Mouse (Mus musculus): ENCODE measurements at regions not wholly inside any gene's neighbourhood (a gene's known extent, or its start where the extent isn't known, plus 50 kb on each side); places are given as distances from the start of the nearest gene placed in this dataset.

DNA sequence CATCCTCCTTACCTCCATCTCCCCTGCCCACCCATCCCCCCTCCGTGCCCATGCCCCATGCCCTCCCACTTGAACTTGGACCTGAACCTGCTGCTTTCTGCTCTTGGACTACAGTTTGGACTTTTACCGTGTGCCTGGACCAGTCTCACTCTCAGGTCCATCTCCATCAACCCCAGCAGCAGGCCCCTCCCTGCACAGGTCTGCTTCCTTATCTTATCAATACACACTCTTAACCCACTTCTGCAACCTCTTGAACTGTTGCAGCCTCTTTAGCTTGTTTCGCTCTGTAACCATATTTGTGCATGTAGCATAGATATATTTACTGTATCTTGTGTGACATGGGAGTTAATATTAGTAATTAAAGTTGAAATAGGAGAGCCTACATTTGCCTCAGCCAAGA is 457.8 kb upstream of the Kcnab2 start:
- Histone ChIP-seq H3K4me1 (ENCODE audit: control insufficient read depth, insufficient read depth, low read length) (no peaks in the 10 kb centered on the region), H3K36me3 (ENCODE audit: control insufficient read depth, insufficient read depth, low read length) (no peaks in the 10 kb centered on the region), H3K79me2 (ENCODE audit: control insufficient read depth, insufficient read depth, low read length) (no peaks in the 10 kb centered on the region), H3K4me3 (ENCODE audit: insufficient read depth, low read depth, low read length) (no peak overlapping the region), H3K27me3 (ENCODE audit: control insufficient read depth, insufficient read depth, low read length) (no peaks in the 10 kb centered on the region), H3K9ac (ENCODE audit: low read depth, low read length) (no peak overlapping the region), H3K27ac (replicated peaks; ENCODE audit: insufficient read depth, low read depth, low read length) (no peak overlapping the region)
- no peak for TF ChIP-seq POLR2A (IDR thresholded peaks at IDR 0.05; ENCODE audit: extremely low read depth, insufficient read depth, low read length)
- TF ChIP-seq CTCF (IDR thresholded peaks at IDR 0.05; ENCODE audit: low read depth, low read length), result no peak
- no peak for DNase-seq (ENCODE audit: extremely low read depth, low read depth, low spot score)
- WGBS, result 70% methylated on average over 3 of the region's 3 CpGs

DNA sequence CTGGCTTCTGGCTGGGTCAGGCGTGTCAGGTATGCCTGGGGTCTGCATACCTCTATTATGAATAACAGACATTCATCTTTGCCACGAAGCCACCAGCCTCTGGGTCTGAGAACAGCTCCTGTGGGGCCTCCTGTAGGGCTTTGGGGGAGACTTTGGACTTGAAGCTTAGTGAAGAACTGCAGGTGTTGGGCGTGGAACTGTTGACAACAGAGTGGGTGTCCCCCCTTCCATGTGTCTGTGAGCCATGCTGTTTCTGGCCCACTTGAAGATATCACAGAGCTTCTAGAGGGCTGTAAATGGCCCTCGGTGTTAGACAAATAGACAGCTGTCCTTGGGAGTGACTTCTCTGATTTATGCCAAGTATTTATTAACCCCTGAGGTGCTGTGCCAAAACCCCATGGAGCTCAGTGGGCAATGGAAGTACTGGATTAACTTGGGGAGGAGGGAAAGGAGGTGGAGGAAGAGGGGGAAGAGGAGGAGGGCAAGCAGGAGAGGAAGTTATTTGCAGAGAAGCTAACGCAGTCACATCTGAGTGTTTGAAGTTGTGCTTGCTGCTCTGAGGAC is 450.8 kb upstream of the Kcnab2 start:
- Histone ChIP-seq H3K27ac (replicated peaks; ENCODE audit: insufficient read depth, low read depth, low read length) (no peak overlapping the region), H3K9ac (ENCODE audit: low read depth, low read length) (no peak overlapping the region), H3K79me2 (ENCODE audit: control insufficient read depth, insufficient read depth, low read length) (no peaks in the 10 kb centered on the region), H3K4me1 (ENCODE audit: control insufficient read depth, insufficient read depth, low read length) (no peaks in the 10 kb centered on the region), H3K27me3 (ENCODE audit: control insufficient read depth, insufficient read depth, low read length) (no peaks in the 10 kb centered on the region), H3K36me3 (ENCODE audit: control insufficient read depth, insufficient read depth, low read length) (no peaks in the 10 kb centered on the region), H3K4me3 (ENCODE audit: insufficient read depth, low read depth, low read length) (no peak overlapping the region)
- no peak for DNase-seq (ENCODE audit: extremely low read depth, low read depth, low spot score)
- TF ChIP-seq CTCF (IDR thresholded peaks at IDR 0.05; ENCODE audit: low read depth, low read length), result no peak
- no peak for TF ChIP-seq POLR2A (IDR thresholded peaks at IDR 0.05; ENCODE audit: extremely low read depth, insufficient read depth, low read length)
- 54% methylated on average over 5 of the region's 5 CpGs for WGBS

DNA sequence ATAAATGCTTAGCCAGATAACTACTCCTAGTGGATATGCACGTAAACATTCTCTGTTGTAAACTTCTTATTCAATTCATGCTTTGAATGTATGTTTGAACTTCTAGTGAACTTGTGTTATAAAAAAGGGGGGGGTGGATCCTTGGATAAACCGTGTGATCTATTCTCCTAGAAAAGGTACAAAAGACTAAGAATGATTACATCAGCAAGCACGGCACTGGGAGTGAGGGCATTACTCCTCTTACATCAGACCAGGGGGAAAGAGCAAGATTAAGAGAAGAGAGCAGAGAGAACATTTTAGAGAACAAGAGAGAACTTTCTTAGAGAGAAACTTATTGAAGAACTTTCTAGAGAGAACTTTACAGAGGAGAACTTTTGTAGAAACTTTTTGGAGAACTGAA is 442.6 kb upstream of the Kcnab2 start:
- H3K27me3 ChIP-seq (ENCODE audit: control insufficient read depth, insufficient read depth, low read length), result no peaks in the 10 kb centered on the region

DNA sequence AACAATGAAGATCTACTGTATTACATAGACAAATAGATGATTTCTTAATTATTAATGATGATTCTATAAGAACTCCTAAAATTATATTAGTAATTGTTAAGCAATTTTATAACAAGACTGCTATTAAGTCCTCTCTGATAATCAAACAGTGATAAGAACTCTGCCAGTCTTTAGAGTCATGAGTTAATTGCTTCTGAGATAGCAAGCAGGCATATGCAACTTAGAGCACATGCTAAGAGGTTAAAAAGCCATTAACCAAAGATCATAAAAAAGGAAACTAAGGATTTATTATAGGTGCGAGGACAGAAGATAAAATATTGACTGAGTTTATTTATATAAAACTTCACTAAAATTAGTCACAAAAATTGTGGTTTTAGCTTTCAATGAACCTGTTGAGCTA is 442.2 kb upstream of the Kcnab2 start:
- Histone ChIP-seq H3K9ac (ENCODE audit: low read depth, low read length) (no peak overlapping the region), H3K27ac (replicated peaks; ENCODE audit: insufficient read depth, low read depth, low read length) (no peak overlapping the region), H3K79me2 (ENCODE audit: control insufficient read depth, insufficient read depth, low read length) (no peaks in the 10 kb centered on the region), H3K36me3 (ENCODE audit: control insufficient read depth, insufficient read depth, low read length) (no peaks in the 10 kb centered on the region), H3K4me3 (ENCODE audit: insufficient read depth, low read depth, low read length) (no peak overlapping the region), H3K27me3 (ENCODE audit: control insufficient read depth, insufficient read depth, low read length) (no peaks in the 10 kb centered on the region), H3K4me1 (ENCODE audit: control insufficient read depth, insufficient read depth, low read length) (no peaks in the 10 kb centered on the region)
- DNase-seq (ENCODE audit: extremely low read depth, low read depth, low spot score), result no peak
- TF ChIP-seq POLR2A (IDR thresholded peaks at IDR 0.05; ENCODE audit: extremely low read depth, insufficient read depth, low read length) (no peak), CTCF (IDR thresholded peaks at IDR 0.05; ENCODE audit: low read depth, low read length) (no peak)
- WGBS, result 67% methylated on average over 1 of the region's 1 CpGs

More for the DNA sequence above, 442.6 kb upstream of the Kcnab2 start:
- Histone ChIP-seq H3K79me2 (ENCODE audit: control insufficient read depth, insufficient read depth, low read length) (no peaks in the 10 kb centered on the region), H3K4me3 (ENCODE audit: insufficient read depth, low read depth, low read length) (no peak overlapping the region), H3K36me3 (ENCODE audit: control insufficient read depth, insufficient read depth, low read length) (no peaks in the 10 kb centered on the region), H3K9ac (ENCODE audit: low read depth, low read length) (no peak overlapping the region), H3K4me1 (ENCODE audit: control insufficient read depth, insufficient read depth, low read length) (no peaks in the 10 kb centered on the region), H3K27ac (replicated peaks; ENCODE audit: insufficient read depth, low read depth, low read length) (no peak overlapping the region)
- TF ChIP-seq CTCF (IDR thresholded peaks at IDR 0.05; ENCODE audit: low read depth, low read length) (no peak), POLR2A (IDR thresholded peaks at IDR 0.05; ENCODE audit: extremely low read depth, insufficient read depth, low read length) (no peak)
- no peak for DNase-seq (ENCODE audit: extremely low read depth, low read depth, low spot score)
- 70% methylated on average over 3 of the region's 3 CpGs for WGBS

DNA sequence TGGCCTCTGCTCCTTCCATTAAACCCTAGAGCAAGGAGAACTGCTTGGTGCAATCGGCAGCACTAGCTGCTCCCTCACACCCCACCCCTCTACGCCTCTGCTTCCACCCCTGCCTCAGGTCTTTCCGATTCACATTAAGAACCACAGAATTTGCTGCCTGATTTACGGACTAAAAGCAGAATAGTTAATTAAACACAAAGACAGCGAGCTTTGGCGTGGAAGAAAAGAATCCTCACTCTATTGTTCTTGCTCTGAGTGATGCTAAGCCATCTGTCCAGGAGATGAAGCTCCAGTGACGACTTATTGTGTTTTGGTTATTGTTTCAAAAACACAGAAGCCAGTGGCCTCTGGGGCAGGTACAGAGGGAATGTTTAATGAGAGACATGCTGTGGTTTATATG is 438.9 kb upstream of the Kcnab2 start:
- H3K4me3 ChIP-seq (ENCODE audit: insufficient read depth, low read depth, low read length), result no peak overlapping the region
- WGBS, result 58% methylated on average over 7 of the region's 7 CpGs
- no peaks in the 10 kb centered on the region for H3K4me1 ChIP-seq (ENCODE audit: control insufficient read depth, insufficient read depth, low read length)
- H3K27me3 ChIP-seq (ENCODE audit: control insufficient read depth, insufficient read depth, low read length), result no peaks in the 10 kb centered on the region
- H3K79me2 ChIP-seq (ENCODE audit: control insufficient read depth, insufficient read depth, low read length), result no peaks in the 10 kb centered on the region
- no peak overlapping the region for H3K9ac ChIP-seq (ENCODE audit: low read depth, low read length)
- no peaks in the 10 kb centered on the region for H3K36me3 ChIP-seq (ENCODE audit: control insufficient read depth, insufficient read depth, low read length)
- H3K27ac ChIP-seq (replicated peaks; ENCODE audit: insufficient read depth, low read depth, low read length), result no peak overlapping the region
- no peak for DNase-seq (ENCODE audit: extremely low read depth, low read depth, low spot score)
- no peak for TF ChIP-seq CTCF (IDR thresholded peaks at IDR 0.05; ENCODE audit: low read depth, low read length)

DNA sequence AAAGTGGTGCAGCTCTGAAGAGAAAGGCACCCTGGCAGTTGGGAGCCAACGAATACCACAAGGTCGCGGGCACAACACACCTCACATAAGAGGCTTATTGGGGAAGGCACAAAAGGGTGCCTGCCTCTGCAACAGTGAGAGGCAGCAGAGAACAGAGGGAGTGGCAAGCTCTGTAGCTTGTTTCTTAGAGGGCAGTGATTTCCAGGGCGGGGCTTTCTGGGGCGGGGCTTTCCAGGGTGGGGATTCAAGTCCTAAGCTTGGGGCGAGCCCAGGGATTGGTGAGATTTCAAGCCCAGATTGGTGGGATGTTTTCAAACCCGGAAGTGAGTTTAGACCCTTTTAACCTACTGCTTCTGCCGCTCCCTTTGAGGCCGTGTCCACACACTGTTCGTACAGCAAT is 435.8 kb upstream of the Kcnab2 start:
- no peak overlapping the region for H3K4me3 ChIP-seq (ENCODE audit: insufficient read depth, low read depth, low read length)
- no peak overlapping the region for H3K9ac ChIP-seq (ENCODE audit: low read depth, low read length)
- no peak for DNase-seq (ENCODE audit: extremely low read depth, low read depth, low spot score)
- H3K27me3 ChIP-seq (ENCODE audit: control insufficient read depth, insufficient read depth, low read length), result no peaks in the 10 kb centered on the region
- H3K79me2 ChIP-seq (ENCODE audit: control insufficient read depth, insufficient read depth, low read length), result no peaks in the 10 kb centered on the region
- no peaks in the 10 kb centered on the region for H3K36me3 ChIP-seq (ENCODE audit: control insufficient read depth, insufficient read depth, low read length)
- H3K27ac ChIP-seq (replicated peaks; ENCODE audit: insufficient read depth, low read depth, low read length), result no peak overlapping the region
- no peaks in the 10 kb centered on the region for H3K4me1 ChIP-seq (ENCODE audit: control insufficient read depth, insufficient read depth, low read length)
- no peak for TF ChIP-seq POLR2A (IDR thresholded peaks at IDR 0.05; ENCODE audit: extremely low read depth, insufficient read depth, low read length)
- no peak for TF ChIP-seq CTCF (IDR thresholded peaks at IDR 0.05; ENCODE audit: low read depth, low read length)
- 40% methylated on average over 10 of the region's 10 CpGs for WGBS

Data from liver, adult 2 months (tissue).